Mouse (Mus musculus) C2C12 (cell line): Measurements from ENCODE around the gene Cpsf2. TPM values are rescaled to one million over a fixed set of nuclear protein-coding genes. Genes with fewer than 3 reads are reported as not detected.
A peak's percentile ranks its signal among the peaks of the same experiment; 100 is the strongest.
"Not testable (repeated sequence)": the region's sequence is repeated elsewhere in the genome, so short reads cannot be mapped to it uniquely, and the experiment has no call there.

Experiments used
- H3K27me3 ChIP-seq: one replicate; pipeline ENCODE4 v1.6.1; 2011; ENCODE audit not compliant: control insufficient read depth, insufficient read depth, insufficient read length
- H3K36me3 ChIP-seq: one replicate; pipeline ENCODE4 v1.6.1; 2011; ENCODE audit not compliant: control insufficient read depth, insufficient read depth
- H3K4me3 ChIP-seq: one replicate; pipeline ENCODE4 v1.5.1; 2011; ENCODE audit warnings: mild to moderate bottlenecking, control low read depth; ENCODE audit not compliant: poor library complexity, insufficient read depth, severe bottlenecking
- H3K79me2 ChIP-seq: one replicate; pipeline ENCODE4 v1.6.1; 2011; ENCODE audit not compliant: control insufficient read depth, insufficient read depth
- H3K79me3 ChIP-seq: one replicate; pipeline ENCODE4 v1.6.1; 2011; ENCODE audit warnings: low read depth, control low read depth
- H3ac ChIP-seq: one replicate; pipeline ENCODE3; 2011; ENCODE audit warnings: low read depth; ENCODE audit not compliant: control insufficient read depth, insufficient read length
- CEBPB ChIP-seq: IDR thresholded peaks from one replicate; pipeline ENCODE4 v1.6.1; 2011; ENCODE audit warnings: low read depth, mild to moderate bottlenecking, control low read depth, moderate library complexity
- CTCF ChIP-seq: IDR thresholded peaks from one replicate; pipeline ENCODE4 v1.5.1; 2011; ENCODE audit not compliant: control insufficient read depth, insufficient read depth, insufficient read length
- FOSL1 ChIP-seq: IDR thresholded peaks from one replicate; pipeline ENCODE4 v1.8.0; 2011; ENCODE audit warnings: mild to moderate bottlenecking, low read length; ENCODE audit not compliant: poor library complexity, insufficient read depth, severe bottlenecking
- MAX ChIP-seq: IDR thresholded peaks from one replicate; pipeline ENCODE4 v1.6.1; 2011; ENCODE audit warnings: mild to moderate bottlenecking, control low read depth
- MYOD1 ChIP-seq: IDR thresholded peaks from one replicate; pipeline ENCODE4 v1.6.1; 2011; ENCODE audit warnings: low read depth; ENCODE audit not compliant: control insufficient read depth, insufficient read length
- MYOG ChIP-seq: IDR thresholded peaks from one replicate; pipeline ENCODE4 v1.6.1; 2011; ENCODE audit not compliant: control insufficient read depth, insufficient read length; ENCODE audit errors: extremely low read depth
- USF1 ChIP-seq: IDR thresholded peaks from one replicate; pipeline ENCODE4 v1.6.1; 2011; ENCODE audit warnings: low read depth, mild to moderate bottlenecking, control low read depth, moderate library complexity
- polyA plus RNA-seq: library from polyadenylated mRNA; unstranded; fragments of >200 nt; fragmentation: generic; extraction: Trizol; gene quantifications from one replicate; pipeline ENCODE4 v1.2.1, GENCODE M21; 2012; ENCODE audit warnings: missing spikeins

Cpsf2 gene
- polyA plus RNA-seq, 1 experiment: 14.3 TPM

- TF ChIP-seq CTCF: no peak
- no peak for TF ChIP-seq MYOD1
- no peak for TF ChIP-seq MAX
- no peak for TF ChIP-seq USF1
- no peak for TF ChIP-seq MYOG
- TF ChIP-seq CEBPB: no peak
- no peak for TF ChIP-seq FOSL1
- Histone ChIP-seq H3K79me2 (peaks cover 43% of the 10 kb centered on the region), H3K27me3 (no peaks in the 10 kb centered on the region), H3K79me3 (peaks cover 6% of the 10 kb centered on the region), H3K36me3 (peaks cover 19% of the 10 kb centered on the region), H3ac (no peak overlapping the region), H3K4me3 (no peak overlapping the region)
Measured at GRCm38 (mm10) chr12:101948801-101949200, 27.0 kb upstream of the Cpsf2 start.

GRCm38 (mm10) chr12:101955821-101956220, 20.0 kb upstream of the Cpsf2 start:
- H3ac ChIP-seq, H3K36me3 ChIP-seq, H3K4me3 ChIP-seq, H3K27me3 ChIP-seq: not testable (repeated sequence)
- Histone ChIP-seq H3K79me2 (peaks cover 48% of the 10 kb centered on the region), H3K79me3 (peaks cover 13% of the 10 kb centered on the region)

DNA sequence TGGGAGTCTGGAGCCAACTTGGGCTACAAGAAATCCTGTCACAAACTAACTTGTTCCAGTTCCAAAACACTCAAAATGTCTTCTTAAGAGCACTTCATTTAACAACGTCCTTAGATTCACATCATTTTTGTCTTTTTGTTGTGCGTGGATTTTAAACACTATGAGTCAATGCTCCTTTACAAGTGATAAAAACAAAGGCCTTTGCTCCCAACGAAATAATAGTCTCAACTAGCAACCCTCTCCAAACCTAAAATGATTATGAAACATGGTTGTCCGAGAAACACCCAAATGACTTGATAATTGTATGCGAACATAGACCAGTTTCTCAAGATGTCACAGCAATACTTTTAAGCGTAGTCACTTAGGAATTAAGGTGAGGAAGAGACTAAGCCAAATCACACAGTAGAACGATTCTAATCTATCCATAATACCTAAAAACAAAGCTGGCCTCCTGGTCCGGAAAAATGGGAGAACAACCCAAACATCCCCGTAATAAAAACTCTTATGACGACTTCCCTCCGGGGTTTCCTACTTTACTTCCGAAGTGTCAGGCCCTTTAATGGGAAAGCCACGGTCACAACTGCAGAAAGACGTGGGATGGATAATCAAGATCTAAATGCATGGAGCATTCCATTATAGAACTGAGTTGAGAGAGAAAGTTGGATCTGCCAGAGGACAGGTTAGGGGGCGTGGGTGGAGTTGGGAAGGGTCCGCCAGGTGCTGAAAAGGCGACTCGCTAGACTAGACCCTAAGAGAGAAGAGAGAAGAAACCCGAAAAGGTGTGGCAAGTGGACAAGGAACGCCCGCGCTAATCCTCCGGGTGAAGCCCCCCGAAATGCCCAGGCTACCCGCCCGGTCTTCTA, 18.5 kb upstream of the Cpsf2 start:
- no peaks in the 10 kb centered on the region for H3K36me3 ChIP-seq
- no peak for TF ChIP-seq CTCF
- TF ChIP-seq MYOD1: no peak
- TF ChIP-seq USF1: no peak
- no peak for TF ChIP-seq FOSL1
- no peak for TF ChIP-seq MAX
- TF ChIP-seq CEBPB: no peak
- TF ChIP-seq MYOG: no peak
- peak overlapping the region; percentile 90 for H3ac ChIP-seq
- peak overlapping the region; percentile 64 for H3K4me3 ChIP-seq
- no peaks in the 10 kb centered on the region for H3K27me3 ChIP-seq
- H3K79me3 ChIP-seq: peaks cover 10% of the 10 kb centered on the region
- peaks cover 33% of the 10 kb centered on the region for H3K79me2 ChIP-seq

DNA sequence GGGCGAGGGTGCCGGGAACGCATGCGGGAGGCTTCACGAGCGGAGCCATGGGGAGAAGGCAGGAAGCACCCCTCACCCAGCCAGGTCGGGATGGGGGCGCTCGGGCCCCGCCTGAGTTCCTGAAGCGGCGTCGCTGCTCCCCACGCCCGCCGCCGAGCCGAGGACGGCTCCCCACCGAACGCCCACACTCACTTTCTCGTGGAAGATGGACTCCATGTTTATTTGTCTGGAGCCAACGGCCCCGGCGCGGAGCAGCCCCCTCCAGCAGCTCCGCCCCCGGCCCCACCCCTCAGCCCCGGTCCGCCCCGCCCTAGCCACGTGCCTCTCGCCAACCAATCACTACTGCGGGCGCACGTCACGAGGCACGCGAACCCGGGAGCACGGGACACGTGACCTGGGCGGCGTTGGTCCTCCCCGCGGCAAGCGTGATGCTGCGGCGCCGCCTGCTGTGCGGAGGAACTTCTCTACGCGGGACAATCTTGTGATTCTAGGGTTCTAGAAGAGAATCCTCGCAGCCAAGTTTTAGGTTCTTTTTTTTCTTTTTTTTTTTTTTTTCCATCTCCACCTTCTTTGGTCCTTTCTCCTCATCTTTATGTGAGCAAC, 17.7 kb upstream of the Cpsf2 start, which contains the start of gene Atxn3:
TSS of gene Atxn3 (minus strand) at position 305 of the 603 bp plus-strand sequence.
- Histone ChIP-seq H3K36me3 (no peaks in the 10 kb centered on the region), H3K79me2 (peaks cover 30% of the 10 kb centered on the region), H3K4me3 (peak within 1 kb of the TSS; percentile 64), H3ac (peak within 1 kb of the TSS; percentile 90), H3K79me3 (peaks cover 10% of the 10 kb centered on the region), H3K27me3 (no peaks in the 10 kb centered on the region)
- peak; percentile 57 for TF ChIP-seq MAX
- TF ChIP-seq CEBPB: no peak
- TF ChIP-seq MYOG: no peak
- no peak for TF ChIP-seq FOSL1
- TF ChIP-seq USF1: peak; percentile 97
- peak; percentile 93 for TF ChIP-seq CTCF
- TF ChIP-seq MYOD1: no peak

- H3K36me3 ChIP-seq: no peaks in the 10 kb centered on the region
- no peaks in the 10 kb centered on the region for H3K27me3 ChIP-seq
- H3K79me3 ChIP-seq: peaks cover 10% of the 10 kb centered on the region
- TF ChIP-seq MYOD1 (no peak), MAX (no peak), USF1 (no peak), MYOG (no peak), FOSL1 (no peak), CTCF (no peak), CEBPB (no peak)
- H3K79me2 ChIP-seq: peaks cover 25% of the 10 kb centered on the region
- H3ac ChIP-seq: no peak overlapping the region
- no peak overlapping the region for H3K4me3 ChIP-seq
Measured at GRCm38 (mm10) chr12:101958556-101958955, 17.2 kb upstream of the Cpsf2 start.

DNA sequence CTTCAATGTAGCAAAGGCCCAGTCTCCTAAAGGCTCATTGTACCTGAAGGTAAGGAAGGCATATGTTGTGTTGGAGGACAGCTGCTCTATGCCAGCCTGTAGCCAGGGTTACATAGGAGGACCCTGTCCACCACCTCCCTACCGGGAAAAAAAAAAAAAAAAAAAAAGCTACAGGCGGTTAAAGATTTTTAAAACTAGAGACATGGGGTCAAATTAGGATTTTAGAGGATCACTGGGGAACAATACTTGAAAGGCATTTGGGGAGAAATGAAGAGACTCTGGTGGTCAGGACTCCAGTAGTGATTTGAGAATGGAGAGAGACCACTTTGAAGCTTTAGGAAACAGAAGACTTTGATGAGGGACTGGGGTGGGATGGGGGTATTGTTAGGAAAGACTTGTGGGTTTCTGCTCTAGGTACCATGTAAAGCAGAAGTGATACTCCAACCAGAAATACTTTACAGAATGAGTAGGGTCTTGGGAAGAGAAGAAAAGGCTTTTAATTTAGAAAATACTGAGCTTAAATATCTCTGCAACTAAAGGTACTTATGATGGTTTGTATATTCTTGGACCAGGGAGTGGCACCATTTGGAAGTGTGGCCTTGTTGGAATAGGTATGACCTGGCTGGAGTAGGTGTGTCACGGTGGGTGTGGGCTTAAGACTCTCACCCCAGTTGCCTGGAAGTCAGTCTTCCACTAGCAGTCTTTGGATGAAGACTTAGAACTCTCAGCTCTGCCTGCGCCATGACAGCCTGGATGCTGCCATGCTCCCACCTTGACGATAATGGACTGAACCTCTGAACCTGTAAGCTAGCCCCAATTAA, 16.6 kb upstream of the Cpsf2 start:
- not testable (repeated sequence) for H3K27me3 ChIP-seq, H3K36me3 ChIP-seq, H3ac ChIP-seq, H3K4me3 ChIP-seq
- Histone ChIP-seq H3K79me3 (peaks cover 10% of the 10 kb centered on the region), H3K79me2 (peaks cover 23% of the 10 kb centered on the region)
